Mouse (Mus musculus): ENCODE measurements around the gene Gm21750. TPM values are rescaled to one million over a fixed set of nuclear protein-coding genes. Genes with fewer than 3 reads are reported as not detected.

Gene Gm21750
- polyA plus RNA-seq, 1 experiment from 2014 or later = not detected

- Histone ChIP-seq H3K9me3 (ENCODE audit: control insufficient read depth, low read length) (no peaks in the 10 kb centered on the region), H3K27ac (ENCODE audit: low read depth) (no peak overlapping the region), H3K4me1 (replicated peaks; ENCODE audit: control insufficient read depth, insufficient read depth, low read length) (no peaks in the 10 kb centered on the region), H3K27me3 (replicated peaks; ENCODE audit: control insufficient read depth, insufficient read depth, low read length) (no peaks in the 10 kb centered on the region), H3K9ac (ENCODE audit: low read length) (no peak overlapping the region), H3K4me2 (ENCODE audit: low read length) (no peak overlapping the region), H3K36me3 (ENCODE audit: control insufficient read depth, insufficient read depth, low read length) (no peaks in the 10 kb centered on the region), H3K4me3 (ENCODE audit: low read depth, low read length) (no peak overlapping the region)
- WGBS = 80% methylated on average over 4 of the region's 4 CpGs
- DNase-seq (ENCODE audit: low spot score) = no peak
- ATAC-seq (replicated peaks; ENCODE audit: low FRiP score, low TSS enrichment, low read depth) = no peak
Observed at GRCm38 (mm10) chr14:73650179-73650578, 10.8 kb upstream of the Gm21750 start.

GRCm38 (mm10) chr14:73670091-73670490 is 9.1 kb downstream of the Gm21750 start:
- H3K36me3 ChIP-seq (ENCODE audit: control insufficient read depth, insufficient read depth, low read length) = no peaks in the 10 kb centered on the region
- no peak overlapping the region for H3K4me3 ChIP-seq (ENCODE audit: low read depth, low read length)
- H3K27ac ChIP-seq (ENCODE audit: low read depth) = no peak overlapping the region
- no peaks in the 10 kb centered on the region for H3K9me3 ChIP-seq (ENCODE audit: control insufficient read depth, low read length)
- no peak overlapping the region for H3K4me2 ChIP-seq (ENCODE audit: low read length)
- ATAC-seq (replicated peaks; ENCODE audit: low FRiP score, low TSS enrichment, low read depth) (no peak), DNase-seq (ENCODE audit: low spot score) (no peak)
- 85% methylated on average over 2 of the region's 2 CpGs for WGBS
- H3K4me1 ChIP-seq (replicated peaks; ENCODE audit: control insufficient read depth, insufficient read depth, low read length) = no peaks in the 10 kb centered on the region
- H3K9ac ChIP-seq (ENCODE audit: low read length) = no peak overlapping the region
- no peaks in the 10 kb centered on the region for H3K27me3 ChIP-seq (replicated peaks; ENCODE audit: control insufficient read depth, insufficient read depth, low read length)

- ATAC-seq (replicated peaks; ENCODE audit: low FRiP score, low TSS enrichment, low read depth) (no peak), DNase-seq (ENCODE audit: low spot score) (no peak)
- H3K27me3 ChIP-seq (replicated peaks; ENCODE audit: control insufficient read depth, insufficient read depth, low read length) = no peaks in the 10 kb centered on the region
- no peak overlapping the region for H3K27ac ChIP-seq (ENCODE audit: low read depth)
- 62% methylated on average over 4 of the region's 4 CpGs for WGBS
- no peaks in the 10 kb centered on the region for H3K36me3 ChIP-seq (ENCODE audit: control insufficient read depth, insufficient read depth, low read length)
- H3K4me2 ChIP-seq (ENCODE audit: low read length) = no peak overlapping the region
- H3K9me3 ChIP-seq (ENCODE audit: control insufficient read depth, low read length) = no peaks in the 10 kb centered on the region
- H3K4me3 ChIP-seq (ENCODE audit: low read depth, low read length) = no peak overlapping the region
- no peak overlapping the region for H3K9ac ChIP-seq (ENCODE audit: low read length)
- H3K4me1 ChIP-seq (replicated peaks; ENCODE audit: control insufficient read depth, insufficient read depth, low read length) = no peaks in the 10 kb centered on the region
Observed at GRCm38 (mm10) chr14:73687726-73688125, 26.7 kb downstream of the Gm21750 start.

- WGBS = 81% methylated on average over 2 of the region's 2 CpGs
- ATAC-seq (replicated peaks; ENCODE audit: low FRiP score, low TSS enrichment, low read depth) = no peak
- no peak overlapping the region for H3K4me2 ChIP-seq (ENCODE audit: low read length)
- no peak overlapping the region for H3K9ac ChIP-seq (ENCODE audit: low read length)
- H3K27ac ChIP-seq (ENCODE audit: low read depth) = no peak overlapping the region
- no peaks in the 10 kb centered on the region for H3K4me1 ChIP-seq (replicated peaks; ENCODE audit: control insufficient read depth, insufficient read depth, low read length)
- no peaks in the 10 kb centered on the region for H3K36me3 ChIP-seq (ENCODE audit: control insufficient read depth, insufficient read depth, low read length)
- DNase-seq (ENCODE audit: low spot score) = no peak
- no peaks in the 10 kb centered on the region for H3K27me3 ChIP-seq (replicated peaks; ENCODE audit: control insufficient read depth, insufficient read depth, low read length)
- H3K4me3 ChIP-seq (ENCODE audit: low read depth, low read length) = no peak overlapping the region
- H3K9me3 ChIP-seq (ENCODE audit: control insufficient read depth, low read length) = no peaks in the 10 kb centered on the region
Observed at GRCm38 (mm10) chr14:73688427-73688826, 27.4 kb downstream of the Gm21750 start.

GRCm38 (mm10) chr14:73700256-73700655 is 39.2 kb downstream of the Gm21750 start:
- H3K4me2 ChIP-seq (ENCODE audit: low read length) = no peak overlapping the region
- no peak overlapping the region for H3K9ac ChIP-seq (ENCODE audit: low read length)
- no peaks in the 10 kb centered on the region for H3K9me3 ChIP-seq (ENCODE audit: control insufficient read depth, low read length)
- no peak overlapping the region for H3K27ac ChIP-seq (ENCODE audit: low read depth)
- no peak for DNase-seq (ENCODE audit: low spot score)
- ATAC-seq (replicated peaks; ENCODE audit: low FRiP score, low TSS enrichment, low read depth) = no peak
- H3K4me1 ChIP-seq (replicated peaks; ENCODE audit: control insufficient read depth, insufficient read depth, low read length) = no peaks in the 10 kb centered on the region
- no peaks in the 10 kb centered on the region for H3K27me3 ChIP-seq (replicated peaks; ENCODE audit: control insufficient read depth, insufficient read depth, low read length)
- no peak overlapping the region for H3K4me3 ChIP-seq (ENCODE audit: low read depth, low read length)
- 25% methylated on average over 1 of the region's 1 CpGs for WGBS
- H3K36me3 ChIP-seq (ENCODE audit: control insufficient read depth, insufficient read depth, low read length) = no peaks in the 10 kb centered on the region

- H3K4me1 ChIP-seq (replicated peaks; ENCODE audit: control insufficient read depth, insufficient read depth, low read length) = no peaks in the 10 kb centered on the region
- H3K4me3 ChIP-seq (ENCODE audit: low read depth, low read length) = no peak overlapping the region
- ATAC-seq (replicated peaks; ENCODE audit: low FRiP score, low TSS enrichment, low read depth) (no peak), DNase-seq (ENCODE audit: low spot score) (no peak)
- H3K4me2 ChIP-seq (ENCODE audit: low read length) = no peak overlapping the region
- H3K36me3 ChIP-seq (ENCODE audit: control insufficient read depth, insufficient read depth, low read length) = no peaks in the 10 kb centered on the region
- no peaks in the 10 kb centered on the region for H3K9me3 ChIP-seq (ENCODE audit: control insufficient read depth, low read length)
- 90% methylated on average over 9 of the region's 9 CpGs for WGBS
- no peaks in the 10 kb centered on the region for H3K27me3 ChIP-seq (replicated peaks; ENCODE audit: control insufficient read depth, insufficient read depth, low read length)
- no peak overlapping the region for H3K27ac ChIP-seq (ENCODE audit: low read depth)
- no peak overlapping the region for H3K9ac ChIP-seq (ENCODE audit: low read length)
Observed at GRCm38 (mm10) chr14:73709412-73710110, 48.5 kb downstream of the Gm21750 start.

Other genes with a start within 250 kb of the Gm21750 start
- gene Med4, start 151.2 kb upstream of the Gm21750 start, polyA plus RNA-seq (2014; fragmentation: Nextera tagmentation; extraction: Ambion mirVana) = 76.2 and 87.2 TPM in 2 replicates
- 110 and 117 TPM in 2 replicates for gene Sucla2, start 135.9 kb upstream of the Gm21750 start, polyA plus RNA-seq (2014; fragmentation: Nextera tagmentation; extraction: Ambion mirVana)
- 7.2 TPM in 2 replicates for gene Nudt15, start 113.0 kb upstream of the Gm21750 start, polyA plus RNA-seq (2014; fragmentation: Nextera tagmentation; extraction: Ambion mirVana)